Mouse (Mus musculus): ENCODE results near the gene 4930404H24Rik.
A peak's percentile ranks its signal among the peaks of the same experiment; 100 is the strongest.

The 4930404H24Rik gene

GRCm38 (mm10) chr2:153507969-153508368, 15.4 kb downstream of the 4930404H24Rik start:
- no peak for DNase-seq (ENCODE audit: low read depth in 2 of 2, low spot score in 2 of 2)

- no peak for DNase-seq (ENCODE audit: low read depth in 2 of 2, low spot score in 2 of 2)
Measured at GRCm38 (mm10) chr2:153508405-153508804, 15.8 kb downstream of the 4930404H24Rik start.

- no peak for DNase-seq (ENCODE audit: low read depth in 2 of 2, low spot score in 2 of 2)
Measured at GRCm38 (mm10) chr2:153509211-153510029, 16.8 kb downstream of the 4930404H24Rik start.

GRCm38 (mm10) chr2:153510136-153510535, 17.5 kb downstream of the 4930404H24Rik start:
- DNase-seq (ENCODE audit: low read depth in 2 of 2, low spot score in 2 of 2), result no peak

GRCm38 (mm10) chr2:153511562-153511961, 19.0 kb downstream of the 4930404H24Rik start:
- DNase-seq (ENCODE audit: low read depth in 2 of 2, low spot score in 2 of 2), result no peak

DNA sequence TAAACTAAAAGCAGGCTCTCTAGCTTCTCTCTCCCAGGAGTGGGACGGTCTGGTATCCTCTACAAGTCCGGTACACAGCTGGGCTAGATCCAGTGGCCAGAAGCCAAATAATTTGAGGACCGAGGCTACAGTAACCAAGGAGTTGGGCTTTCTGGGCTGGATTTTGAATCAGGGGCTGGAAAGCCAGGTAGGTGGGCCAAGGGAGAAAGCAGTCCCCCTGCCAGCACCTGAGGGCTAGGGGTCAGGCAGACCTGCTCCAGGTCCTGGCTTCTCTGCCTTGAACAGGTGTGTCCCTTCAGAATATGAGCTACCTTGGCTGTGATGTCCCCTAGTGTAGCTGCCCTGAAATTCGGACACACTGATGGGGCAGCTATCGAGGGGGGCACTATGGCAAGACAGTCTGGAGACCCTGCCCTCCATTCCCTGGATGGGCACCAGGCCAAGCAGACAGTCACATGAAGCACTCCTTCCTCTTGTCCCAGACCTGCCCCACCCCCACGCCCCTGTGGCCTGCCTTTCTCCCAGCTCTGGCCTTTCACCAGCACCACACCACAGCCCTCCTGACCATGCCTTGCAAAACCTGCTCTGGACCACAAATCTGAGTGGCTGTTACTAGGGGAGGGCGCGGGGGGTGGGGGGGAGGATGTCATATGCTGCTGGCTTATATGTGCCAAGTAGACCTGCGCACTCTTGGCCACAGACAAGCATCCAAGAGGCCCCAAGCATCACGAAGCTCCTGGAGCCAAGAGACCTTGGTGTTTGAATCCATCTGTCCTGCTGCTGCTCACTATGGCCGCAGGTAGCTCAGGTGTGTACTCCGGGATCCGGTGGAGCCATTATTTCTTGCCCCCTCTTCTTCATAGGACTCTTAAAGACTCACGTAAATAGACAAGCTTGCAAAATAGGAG, 20.1 kb downstream of the 4930404H24Rik start:
- DNase-seq (ENCODE audit: low read depth in 2 of 2, low spot score in 2 of 2), result no peak

DNA sequence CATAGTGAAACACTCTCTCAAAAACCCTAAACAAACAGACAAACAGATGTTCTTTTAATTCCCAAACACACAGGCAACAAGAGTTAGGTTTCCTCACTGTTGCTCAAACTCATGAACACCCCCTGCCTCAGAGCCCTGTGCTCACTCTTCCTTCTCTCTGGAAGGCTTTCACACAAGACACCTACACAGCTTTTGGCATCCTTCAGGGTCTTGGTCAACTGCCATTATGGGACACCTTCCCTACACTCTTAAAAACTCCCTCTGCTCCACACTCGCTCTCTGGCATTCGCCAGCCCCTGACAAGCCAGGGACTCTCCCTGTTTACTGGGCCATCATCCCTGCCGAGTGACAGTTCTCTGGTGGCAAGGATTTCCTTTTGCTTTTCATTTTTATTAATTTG, 21.4 kb downstream of the 4930404H24Rik start:
- no peak for DNase-seq (ENCODE audit: low read depth in 2 of 2, low spot score in 2 of 2)

- no peak for DNase-seq (ENCODE audit: low read depth in 2 of 2, low spot score in 2 of 2)
Measured at GRCm38 (mm10) chr2:153514497-153515380, 22.1 kb downstream of the 4930404H24Rik start.

DNA sequence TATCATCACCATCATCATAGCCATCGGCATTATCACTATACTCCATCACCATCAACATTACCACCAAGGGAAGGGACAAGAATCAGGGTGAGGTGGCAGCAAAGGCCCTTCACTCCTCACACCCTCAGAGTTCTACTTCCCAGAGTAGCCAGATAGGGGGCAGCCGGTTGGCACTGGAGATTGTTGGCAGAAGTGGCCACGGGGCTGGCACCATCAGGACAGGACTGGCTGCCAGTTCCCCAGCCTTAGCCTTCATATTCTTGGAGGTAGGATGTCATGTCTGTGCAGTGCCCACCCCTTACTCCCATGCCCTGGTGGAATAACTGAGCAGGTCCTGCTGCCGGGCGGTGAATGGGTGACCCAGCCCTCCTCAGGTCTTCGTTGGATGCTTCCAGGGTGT, 23.0 kb downstream of the 4930404H24Rik start:
- DNase-seq (ENCODE audit: low read depth in 2 of 2, low spot score in 2 of 2), result no peak

DNA sequence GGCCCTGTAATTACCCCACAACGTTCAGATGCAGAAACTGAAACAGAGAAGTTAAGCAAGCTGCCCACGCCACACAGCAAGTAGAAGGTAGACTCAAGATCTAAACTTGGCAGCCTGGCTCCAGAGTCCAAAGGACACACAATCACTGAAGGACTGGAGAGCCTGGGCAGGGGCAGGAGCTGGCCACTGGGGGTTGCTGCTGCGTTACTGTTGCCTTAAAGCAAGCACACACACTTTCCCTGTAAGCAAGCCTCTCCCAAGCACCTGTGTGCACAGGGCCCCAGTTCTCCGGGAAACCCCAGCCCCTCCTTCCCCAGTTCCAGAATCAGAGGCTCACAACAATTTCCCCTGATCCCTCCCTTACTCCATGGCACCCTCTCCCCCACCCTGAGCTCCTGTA, 24.4 kb downstream of the 4930404H24Rik start:
- DNase-seq (ENCODE audit: low read depth in 2 of 2, low spot score in 2 of 2), result no peak

DNA sequence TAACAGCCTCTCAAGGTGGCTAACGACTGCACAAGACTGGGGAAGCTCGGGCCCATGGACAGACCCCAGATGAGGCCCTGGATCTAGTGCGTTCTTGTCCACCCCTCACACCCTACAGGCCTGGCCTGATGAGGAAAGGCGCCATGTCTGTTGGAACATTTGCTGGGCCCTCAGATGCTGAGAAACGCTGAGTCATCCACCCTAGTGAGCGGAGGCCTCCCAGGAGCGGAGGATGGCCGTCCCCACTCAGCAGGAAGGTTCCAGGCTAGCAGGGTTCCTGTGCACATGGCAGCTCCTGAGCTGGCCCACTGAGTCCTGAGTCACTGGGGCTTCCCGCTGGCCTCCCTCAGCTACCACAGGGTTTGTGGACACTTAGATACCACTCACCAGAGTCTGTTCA, 27.5 kb downstream of the 4930404H24Rik start:
- no peak for DNase-seq (ENCODE audit: low read depth in 2 of 2, low spot score in 2 of 2)

DNA sequence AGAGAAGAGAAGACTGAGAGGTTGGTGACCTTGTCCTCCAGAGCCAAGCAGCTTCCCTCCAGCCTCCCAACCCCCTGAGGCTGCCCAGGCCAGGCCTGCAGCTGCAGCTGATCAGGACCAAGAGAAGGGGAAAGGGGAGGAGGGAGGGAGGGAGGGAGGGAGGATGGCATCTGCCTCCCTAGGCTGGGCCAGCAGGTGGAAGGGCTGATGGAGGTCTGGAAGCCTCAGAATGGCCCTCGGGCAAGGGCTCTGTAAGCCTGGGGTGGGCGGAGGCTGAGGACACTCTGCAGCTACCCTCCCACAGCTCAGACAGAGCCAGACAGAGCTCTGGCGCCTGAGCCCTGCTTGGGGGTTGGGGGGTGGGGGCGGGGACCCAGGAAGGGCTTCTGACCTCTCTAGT, 29.7 kb downstream of the 4930404H24Rik start:
- no peak for DNase-seq (ENCODE audit: low read depth in 2 of 2, low spot score in 2 of 2)

DNA sequence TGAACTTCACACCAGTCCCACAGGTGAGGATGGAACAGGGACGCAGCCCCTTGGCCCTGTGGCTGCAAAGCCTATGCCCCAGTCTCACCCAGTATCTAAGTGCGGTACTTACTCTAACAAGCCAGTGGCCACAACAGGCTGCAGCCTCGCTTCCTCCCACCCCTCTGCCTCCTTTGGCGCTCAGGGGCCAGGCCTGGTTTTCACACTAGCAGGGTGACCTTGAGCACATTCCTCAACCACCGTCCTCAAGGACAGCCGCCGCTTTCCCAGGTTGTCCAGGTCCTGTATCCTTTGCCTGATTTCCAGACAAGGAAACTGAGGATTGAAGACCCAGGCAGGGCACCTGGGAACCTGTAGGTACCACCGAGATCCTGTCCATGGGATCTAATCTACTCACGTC, 30.6 kb downstream of the 4930404H24Rik start:
- DNase-seq (ENCODE audit: low read depth in 2 of 2, low spot score in 2 of 2), result no peak

GRCm38 (mm10) chr2:153523656-153524055, 31.1 kb downstream of the 4930404H24Rik start:
- no peak for DNase-seq (ENCODE audit: low read depth in 2 of 2, low spot score in 2 of 2)

DNA sequence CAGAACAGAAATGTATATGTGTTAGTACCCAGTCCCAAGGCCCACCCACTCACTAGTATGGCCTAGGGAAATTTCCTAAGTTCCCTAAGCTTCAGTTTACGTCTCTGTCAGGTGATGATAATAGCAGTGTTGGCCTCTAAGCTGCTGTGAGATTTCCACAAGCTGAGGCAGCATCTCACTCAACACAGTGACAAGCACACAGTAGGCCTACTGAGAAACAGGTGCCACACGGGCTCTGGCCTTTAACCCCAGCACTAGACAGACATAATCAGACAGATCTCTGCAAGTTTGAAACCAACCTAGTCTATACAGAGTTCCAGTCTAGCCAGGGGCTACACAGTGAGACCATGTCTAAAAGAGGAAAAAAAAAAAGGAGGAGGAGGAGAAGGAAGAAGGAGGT, 32.1 kb downstream of the 4930404H24Rik start:
- DNase-seq (ENCODE audit: low read depth in 2 of 2, low spot score in 2 of 2), result no peak

DNA sequence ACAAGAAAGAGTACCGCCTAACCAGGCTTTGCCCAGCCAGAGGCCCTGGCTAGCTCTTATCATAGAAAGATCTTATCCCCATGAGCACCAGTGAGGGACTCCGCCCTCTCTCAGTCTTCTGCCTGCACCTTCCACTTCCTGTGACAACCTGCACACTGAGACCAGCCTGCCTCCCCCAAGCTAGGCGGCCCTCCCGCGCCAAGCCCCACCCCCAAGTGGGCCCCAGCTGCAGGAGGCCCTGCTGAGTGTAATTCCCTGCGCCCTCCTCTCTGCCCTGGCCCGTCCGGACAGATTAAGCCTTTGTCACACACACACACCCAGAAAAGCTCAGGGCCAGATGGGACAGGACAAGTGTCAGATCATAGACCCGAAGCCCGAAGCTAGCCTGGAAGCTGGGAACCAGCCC, 33.3 kb downstream of the 4930404H24Rik start:
- peak; percentile 22 to 43 for DNase-seq (ENCODE audit: low read depth in 2 of 2, low spot score in 2 of 2)

- no peak for DNase-seq (ENCODE audit: low read depth in 2 of 2, low spot score in 2 of 2)
Measured at GRCm38 (mm10) chr2:153526850-153527530, 34.4 kb downstream of the 4930404H24Rik start.

- no peak for DNase-seq (ENCODE audit: low read depth in 2 of 2, low spot score in 2 of 2)
Measured at GRCm38 (mm10) chr2:153527580-153528531, 35.3 kb downstream of the 4930404H24Rik start.

All from CD8-positive naive resting alpha-beta T cell, adult 2 months (primary cell).